Mouse (Mus musculus) ovary, adult 18-20 months (tissue): ENCODE measurements at regions not wholly inside any gene's neighbourhood (a gene's known extent, or its start where the extent isn't known, plus 50 kb on each side); places are given as distances from the start of the nearest gene placed in this dataset.
"Not testable (repeated sequence)": the region's sequence is repeated elsewhere in the genome, so short reads cannot be mapped to it uniquely, and the experiment has no call there.

Source experiments
- DNase-seq: peaks from one replicate; pipeline ENCODE4 v3.0.0; 2022; ENCODE audit warnings: low spot score, mixed read lengths

DNA sequence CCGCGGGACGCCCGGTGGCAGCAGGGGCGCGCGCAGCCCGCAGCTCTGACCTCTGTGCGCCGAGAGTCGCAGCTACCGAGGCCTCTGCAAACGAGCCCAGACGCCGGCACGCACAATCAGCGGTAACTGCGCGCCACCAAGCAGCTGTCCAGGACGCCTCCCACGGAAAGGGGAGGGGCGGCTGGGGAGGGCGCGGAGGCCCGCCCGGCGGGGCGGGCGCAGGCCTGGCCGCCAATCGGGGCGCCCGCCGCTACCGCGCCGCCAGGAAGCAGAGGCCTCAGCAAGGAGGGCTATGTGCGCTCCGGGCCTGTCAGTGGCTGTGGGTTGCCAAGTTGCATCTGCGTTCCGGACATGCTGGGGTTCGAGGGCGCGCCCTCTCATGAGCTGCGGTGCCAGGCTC lies 613.3 kb upstream of the Ywhaq start:
- peak; percentile 1 for DNase-seq

DNA sequence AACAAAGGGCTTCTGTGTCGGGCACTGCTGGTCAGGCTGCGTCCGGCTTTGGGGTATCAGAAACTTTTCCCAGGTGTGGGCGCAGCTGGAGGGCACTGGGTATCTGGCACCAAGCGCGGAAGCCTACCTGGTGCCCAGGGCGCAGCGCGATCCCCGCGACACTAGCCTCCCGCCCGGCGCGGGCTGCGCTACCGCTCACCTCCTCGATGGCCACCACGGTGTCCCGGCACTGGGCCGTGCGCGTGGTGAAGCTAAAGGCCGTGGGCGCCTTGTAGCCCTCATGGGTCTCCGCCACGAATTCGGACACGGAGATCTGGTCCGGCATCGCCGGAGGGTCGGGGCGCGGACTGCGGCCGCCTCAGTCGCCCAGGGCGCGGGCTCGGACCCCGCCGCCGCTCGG lies 612.8 kb upstream of the Ywhaq start:
- DNase-seq: not testable (repeated sequence)
